8 mouse cellular contexts compared by ENCODE assay signal in genomic region chr19:58859357-58859756, GRCm38 (mm10).
DNase-seq lines count a peak whose midpoint lies in the region; ATAC-seq and TF ChIP-seq lines count a peak whose summit lies in the region.

No protein-coding gene starts in this region.

- H3K27me3 ChIP-seq in kidney, adult 2 months (replicated peaks; ENCODE audit: control insufficient read depth, insufficient read depth, low read length), result no peaks in the 10 kb centered on the region
- H3K27me3 ChIP-seq in forebrain, embryonic 16.5 days (replicated peaks; ENCODE audit: control insufficient read depth, insufficient read depth, low read length), result no peaks in the 10 kb centered on the region
- H3K27me3 ChIP-seq in midbrain, embryonic 14.5 days (ENCODE audit: control insufficient read depth, insufficient read depth, low read length), result no peaks in the 10 kb centered on the region; the same call in 1 of the 2 replicates

- TF ChIP-seq CTCF in kidney, adult 2 months (conservative IDR thresholded peaks at IDR 0.05; ENCODE audit: insufficient read depth, insufficient read length, low read depth, low read length), result no peak

- H3K4me2 ChIP-seq in forebrain, embryonic 16.5 days (ENCODE audit: low read length), result peak overlapping the region; percentile 92
- H3K4me2 ChIP-seq in midbrain, embryonic 14.5 days (ENCODE audit: low read length), result peak overlapping the region; percentile 73

- no peaks in the 10 kb centered on the region for H3K36me3 ChIP-seq in kidney, adult 2 months (ENCODE audit: control insufficient read depth, insufficient read depth, low read length)
- H3K36me3 ChIP-seq in forebrain, embryonic 16.5 days (ENCODE audit: control insufficient read depth, insufficient read depth), result no peaks in the 10 kb centered on the region
- H3K36me3 ChIP-seq in midbrain, embryonic 14.5 days (ENCODE audit: control insufficient read depth, insufficient read depth, low read length), result no peaks in the 10 kb centered on the region

- peaks cover 3% of the 10 kb centered on the region; the same call in 1 of the 2 replicates for H3K9me3 ChIP-seq in forebrain, embryonic 16.5 days (ENCODE audit: control insufficient read depth, low read length)
- no peaks in the 10 kb centered on the region for H3K9me3 ChIP-seq in midbrain, embryonic 14.5 days (ENCODE audit: control insufficient read depth, low read length)

- H3K4me1 ChIP-seq in kidney, adult 2 months (ENCODE audit: control insufficient read depth, insufficient read depth, low read length), result peaks cover 5% of the 10 kb centered on the region; the same call in 1 of the 2 replicates
- peaks cover 28% of the 10 kb centered on the region for H3K4me1 ChIP-seq in forebrain, embryonic 16.5 days (replicated peaks; ENCODE audit: control insufficient read depth, insufficient read depth, low read length)
- peaks cover 21% of the 10 kb centered on the region for H3K4me1 ChIP-seq in midbrain, embryonic 14.5 days (ENCODE audit: control insufficient read depth, insufficient read depth, low read length)

- no peak for TF ChIP-seq POLR2A in kidney, adult 2 months (IDR thresholded peaks at IDR 0.05; ENCODE audit: low read depth, low read length)

- H3K4me3 ChIP-seq in kidney, adult 2 months (ENCODE audit: insufficient read depth, low read depth, low read length), result peak overlapping the region; percentile 85
- H3K4me3 ChIP-seq in forebrain, embryonic 16.5 days (replicated peaks; ENCODE audit: low read length), result peak overlapping the region; percentile 76
- peak overlapping the region; percentile 60 for H3K4me3 ChIP-seq in midbrain, embryonic 14.5 days (replicated peaks; ENCODE audit: low read depth, low read length)

- WGBS in kidney, adult 2 months, result 31% methylated on average over 6 of the region's 6 CpGs
- 23% methylated on average over 6 of the region's 6 CpGs for WGBS in forebrain, embryonic 16.5 days
- WGBS in midbrain, embryonic 14.5 days, result 10% methylated on average over 6 of the region's 6 CpGs

- H3K9ac ChIP-seq in forebrain, embryonic 16.5 days (replicated peaks; ENCODE audit: low read depth, low read length), result peak overlapping the region; percentile 83
- H3K9ac ChIP-seq in midbrain, embryonic 14.5 days (replicated peaks; ENCODE audit: low read length), result peak overlapping the region; percentile 70

- H3K27ac ChIP-seq in kidney, adult 2 months (ENCODE audit: insufficient read depth, low read depth, low read length), result no peak overlapping the region
- H3K27ac ChIP-seq in forebrain, embryonic 16.5 days (ENCODE audit: low read length), result peak overlapping the region; percentile 63
- peak overlapping the region; percentile 77 for H3K27ac ChIP-seq in midbrain, embryonic 14.5 days (replicated peaks; ENCODE audit: low read depth, low read length)

- peak; percentile 36; the same call in 1 of the 2 replicates for ATAC-seq in forebrain, embryonic 16.5 days
- ATAC-seq in midbrain, embryonic 14.5 days (ENCODE audit: low FRiP score, low TSS enrichment), result no peak
- no peak for ATAC-seq in cerebellum, adult (ENCODE audit: insufficient number of reproducible peaks, low FRiP score, low TSS enrichment)

- DNase-seq in kidney, adult 2 months, result no peak
- DNase-seq in kidney, postnatal 25 days, result no peak
- peak; percentile 47 for DNase-seq in brain, adult 2 months (ENCODE audit: low read depth, low spot score)
- peak; percentile 43 for DNase-seq in midbrain, embryonic 14.5 days
- DNase-seq in gastrocnemius, postnatal 10 days, result no peak
- DNase-seq in c-Kit-positive CD71-positive TER-119-positive erythroid progenitor cells, embryonic 14.5 days (ENCODE audit: low spot score), result no peak

Comparison
In these comparisons a context has a peak if more than half of its experiments do, and no peak if none do; other contexts are left out.
1. DNase-seq: peak in brain, adult 2 months (single experiment) and midbrain, embryonic 14.5 days (single experiment); none in kidney, adult 2 months (single experiment), kidney, postnatal 25 days (0 of 2), gastrocnemius, postnatal 10 days (single experiment) and c-Kit-positive CD71-positive TER-119-positive erythroid progenitor cells, embryonic 14.5 days (single experiment).
2. Peak in every context shown above with its lines, with median percentiles within 50 percentile points of each other: H3K4me3 ChIP-seq.